Mouse (Mus musculus) G1E (cell line): ENCODE measurements around the gene Ntn1. TPM values are rescaled to one million over a fixed set of nuclear protein-coding genes. Genes with fewer than 3 reads are reported as not detected.

Experiments used
- ATAC-seq: 2 replicates; pipeline ENCODE4 v1.8.0; 2016; ENCODE audit warnings: mild to moderate bottlenecking; ENCODE audit not compliant: insufficient number of reproducible peaks, poor library complexity, low FRiP score, severe bottlenecking; ENCODE audit errors: extremely low read depth
- DNase-seq: peaks from one replicate; pipeline ENCODE4 v3.0.0; 2012; ENCODE audit warnings: low spot score
- H3K27me3 ChIP-seq: 2 replicates; pipeline ENCODE4 v1.6.1; 2012; ENCODE audit warnings: mild to moderate bottlenecking, low read length, inconsistent platforms; ENCODE audit not compliant: insufficient read depth
- H3K36me3 ChIP-seq: replicated peaks from 2 replicates; pipeline ENCODE3; 2012; ENCODE audit warnings: mild to moderate bottlenecking, inconsistent platforms
- H3K4me1 ChIP-seq: 2 replicates; pipeline ENCODE4 v1.6.1; 2012; ENCODE audit warnings: low read depth, low read length, inconsistent platforms, mixed read lengths; ENCODE audit not compliant: insufficient read depth
- H3K4me3 ChIP-seq: 2 replicates; pipeline ENCODE4 v1.5.1; 2012; ENCODE audit warnings: low read depth, mild to moderate bottlenecking, inconsistent platforms, low read length, moderate library complexity, mixed read lengths
- H3K9me3 ChIP-seq: replicated peaks from 2 replicates; pipeline ENCODE4 v1.6.1; 2012; ENCODE audit warnings: inconsistent platforms
- CTCF ChIP-seq: IDR thresholded peaks from 2 replicates; pipeline ENCODE4 v1.5.1; 2012; ENCODE audit warnings: low read depth, low read length, inconsistent platforms, mixed read lengths
- GATA1 ChIP-seq: IDR thresholded peaks from 2 replicates; pipeline ENCODE4 v1.6.1; 2012; ENCODE audit warnings: borderline replicate concordance, low read length, inconsistent platforms, mixed read lengths
- GATA2 ChIP-seq: IDR thresholded peaks from 2 replicates; pipeline ENCODE4 v1.6.1; 2012; ENCODE audit warnings: low read depth, low read length, inconsistent platforms, borderline replicate concordance
- POLR2AphosphoS5 ChIP-seq: IDR thresholded peaks from 2 replicates; pipeline ENCODE4 v1.6.1; 2012; ENCODE audit warnings: low read depth, low read length, inconsistent platforms; ENCODE audit not compliant: insufficient replicate concordance
- TAL1 ChIP-seq: conservative IDR thresholded peaks from 2 replicates; pipeline ENCODE4 v1.6.1; 2012; ENCODE audit warnings: low read depth, low read length, inconsistent platforms, mixed read lengths
- polyA plus RNA-seq: library from polyadenylated mRNA; stranded (reverse); fragments of >175 nt; gene quantifications from 2 replicates; pipeline ENCODE4 v1.2.3, GENCODE M21; 2012
- total RNA-seq, 2 experiments: library from RNA; stranded (forward) in 1 of 2; stranded (reverse) in 1 of 2; fragments of 200-1000 nt in 1 of 2; fragments of >200 nt in 1 of 2; fragmentation: Nextera tagmentation in 1 of 2; gene quantifications; 2 replicates each; pipeline ENCODE4 v1.2.3; 2014 to 2017

Ntn1 gene
- total and polyA plus RNA-seq, 3 experiments = under 0.01 TPM; not detected in 2

DNA sequence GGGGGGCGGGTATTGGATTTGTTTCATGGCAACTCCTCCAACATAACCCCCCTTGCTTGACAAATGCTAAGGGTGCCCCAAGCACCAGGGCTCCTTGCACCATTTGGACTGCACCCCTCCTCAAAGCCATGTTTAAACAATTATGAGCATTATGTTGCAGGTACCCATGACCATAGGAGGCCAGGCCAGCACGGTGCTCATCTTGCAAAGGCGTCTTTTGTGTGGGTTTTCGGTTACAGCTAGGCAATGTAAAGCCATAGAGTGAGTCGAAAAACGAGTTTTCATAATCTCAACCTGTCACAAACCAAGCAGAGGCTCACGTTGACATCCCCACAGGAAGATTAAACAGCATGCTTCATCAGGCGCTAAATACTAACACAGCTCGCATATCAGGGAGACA is 19.3 kb downstream of the Ntn1 start:
- no peak overlapping the region for H3K4me3 ChIP-seq
- peaks cover 20% of the 10 kb centered on the region for H3K9me3 ChIP-seq
- DNase-seq (no peak), ATAC-seq (no peak)
- no peaks in the 10 kb centered on the region for H3K27me3 ChIP-seq
- H3K36me3 ChIP-seq = no peaks in the 10 kb centered on the region
- no peaks in the 10 kb centered on the region for H3K4me1 ChIP-seq
- TF ChIP-seq POLR2AphosphoS5 (no peak), GATA1 (no peak), GATA2 (no peak), CTCF (no peak), TAL1 (no peak)

GRCm38 (mm10) chr11:68378946-68379764 is 21.5 kb downstream of the Ntn1 start:
- Histone ChIP-seq H3K4me3 (no peak overlapping the region), H3K36me3 (no peaks in the 10 kb centered on the region), H3K9me3 (no peaks in the 10 kb centered on the region), H3K27me3 (no peaks in the 10 kb centered on the region), H3K4me1 (no peaks in the 10 kb centered on the region)
- DNase-seq (no peak), ATAC-seq (no peak)
- TF ChIP-seq POLR2AphosphoS5 = no peak
- no peak for TF ChIP-seq CTCF
- TF ChIP-seq GATA1 = no peak
- no peak for TF ChIP-seq TAL1
- no peak for TF ChIP-seq GATA2

GRCm38 (mm10) chr11:68378419-68378818 is 22.2 kb downstream of the Ntn1 start:
- no peak overlapping the region for H3K4me3 ChIP-seq
- no peak for TF ChIP-seq GATA2
- TF ChIP-seq CTCF = no peak
- no peak for TF ChIP-seq TAL1
- no peak for TF ChIP-seq POLR2AphosphoS5
- TF ChIP-seq GATA1 = no peak
- no peaks in the 10 kb centered on the region for H3K27me3 ChIP-seq

GRCm38 (mm10) chr11:68373105-68373504 is 27.5 kb downstream of the Ntn1 start:
- Histone ChIP-seq H3K9me3 (no peaks in the 10 kb centered on the region), H3K36me3 (no peaks in the 10 kb centered on the region), H3K27me3 (0 out of 2 replicates have a peak, but pooled peaks cover 2% of the 10 kb centered on the region), H3K4me1 (no peaks in the 10 kb centered on the region), H3K4me3 (no peak overlapping the region)
- no peak for TF ChIP-seq GATA1
- no peak for TF ChIP-seq GATA2
- TF ChIP-seq POLR2AphosphoS5 = no peak
- no peak for TF ChIP-seq CTCF
- no peak for TF ChIP-seq TAL1
- ATAC-seq (no peak), DNase-seq (no peak)

More at GRCm38 (mm10) chr11:68378419-68378818, 22.2 kb downstream of the Ntn1 start:
- Histone ChIP-seq H3K4me1 (no peaks in the 10 kb centered on the region), H3K9me3 (no peaks in the 10 kb centered on the region), H3K36me3 (no peaks in the 10 kb centered on the region)
- ATAC-seq (no peak), DNase-seq (no peak)

- no peaks in the 10 kb centered on the region for H3K9me3 ChIP-seq
- H3K4me1 ChIP-seq = no peaks in the 10 kb centered on the region
- 0 out of 2 replicates have a peak, but pooled peaks cover 2% of the 10 kb centered on the region for H3K27me3 ChIP-seq
- TF ChIP-seq GATA2 (no peak), GATA1 (no peak), POLR2AphosphoS5 (no peak), TAL1 (no peak), CTCF (no peak)
- H3K4me3 ChIP-seq = no peak overlapping the region
- no peaks in the 10 kb centered on the region for H3K36me3 ChIP-seq
- ATAC-seq = no peak
- no peak for DNase-seq
These were observed 29.0 kb downstream of the Ntn1 start for GRCm38 (mm10) chr11:68371609-68372008.

DNA sequence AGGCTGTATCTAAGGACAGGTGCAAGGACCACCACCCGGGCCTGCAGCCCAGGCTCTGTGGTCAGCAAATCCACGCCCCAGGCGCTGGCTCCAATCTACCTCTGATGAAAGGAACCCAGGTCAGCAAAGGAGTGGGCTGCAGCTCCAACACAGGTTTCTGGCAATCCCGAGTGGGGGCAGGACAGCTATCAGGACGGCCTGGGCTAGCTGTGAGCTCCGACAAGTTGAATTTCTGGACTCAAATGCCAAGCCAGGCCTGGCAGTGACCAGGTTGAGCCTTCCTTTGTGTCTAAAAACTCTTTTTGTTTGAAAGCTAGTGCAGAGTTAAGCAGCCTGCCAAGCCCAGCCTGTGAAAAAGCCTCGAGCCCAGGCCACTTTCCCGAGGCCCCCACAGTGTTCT is 43.7 kb downstream of the Ntn1 start:
- DNase-seq (no peak), ATAC-seq (no peak)
- H3K4me1 ChIP-seq = no peaks in the 10 kb centered on the region
- TF ChIP-seq GATA1 (no peak), POLR2AphosphoS5 (no peak), GATA2 (no peak), TAL1 (no peak), CTCF (no peak)
- no peaks in the 10 kb centered on the region; the same call in 1 of the 2 replicates for H3K27me3 ChIP-seq
- H3K9me3 ChIP-seq = peaks cover 3% of the 10 kb centered on the region; the same call in 1 of the 2 replicates
- no peak overlapping the region for H3K4me3 ChIP-seq
- no peaks in the 10 kb centered on the region for H3K36me3 ChIP-seq
